Mouse (Mus musculus): ENCODE results near the gene Tnfaip6. TPM values are rescaled to one million over a fixed set of nuclear protein-coding genes. Genes with fewer than 3 reads are reported as not detected.

The Tnfaip6 gene
- polyA plus RNA-seq, 1 experiment: 0.04 TPM

GRCm38 (mm10) chr2:52031491-52031890, 6.3 kb upstream of the Tnfaip6 start:
- TF ChIP-seq FOSL1 (IDR thresholded peaks at IDR 0.05; ENCODE audit: insufficient read depth, low read length, poor library complexity, severe bottlenecking) (no peak), MYOD1 (IDR thresholded peaks at IDR 0.05; ENCODE audit: control insufficient read depth, insufficient read length, low read depth) (no peak), USF1 (IDR thresholded peaks at IDR 0.05; ENCODE audit: low read depth) (no peak), MAX (IDR thresholded peaks at IDR 0.05) (no peak), MYOG (IDR thresholded peaks at IDR 0.05; ENCODE audit: control insufficient read depth, extremely low read depth, insufficient read length) (no peak), CEBPB (IDR thresholded peaks at IDR 0.05; ENCODE audit: low read depth) (no peak)
- no peak overlapping the region for H3ac ChIP-seq (ENCODE audit: control insufficient read depth, insufficient read length, low read depth)

GRCm38 (mm10) chr2:52034601-52035000, 3.2 kb upstream of the Tnfaip6 start:
- TF ChIP-seq MYOG (IDR thresholded peaks at IDR 0.05; ENCODE audit: control insufficient read depth, extremely low read depth, insufficient read length): no peak
- TF ChIP-seq CTCF (IDR thresholded peaks at IDR 0.05; ENCODE audit: control insufficient read depth, insufficient read depth, insufficient read length): no peak
- TF ChIP-seq MYOD1 (IDR thresholded peaks at IDR 0.05; ENCODE audit: control insufficient read depth, insufficient read length, low read depth): no peak
- no peak for TF ChIP-seq FOSL1 (IDR thresholded peaks at IDR 0.05; ENCODE audit: insufficient read depth, low read length, poor library complexity, severe bottlenecking)
- TF ChIP-seq USF1 (IDR thresholded peaks at IDR 0.05; ENCODE audit: low read depth): no peak
- TF ChIP-seq MAX (IDR thresholded peaks at IDR 0.05): no peak
- no peak overlapping the region for H3ac ChIP-seq (ENCODE audit: control insufficient read depth, insufficient read length, low read depth)

More at GRCm38 (mm10) chr2:52031491-52031890, 6.3 kb upstream of the Tnfaip6 start:
- no peaks in the 10 kb centered on the region for H3K79me3 ChIP-seq (ENCODE audit: low read depth)
- no peaks in the 10 kb centered on the region for H3K79me2 ChIP-seq (ENCODE audit: control insufficient read depth, insufficient read depth)
- H3K4me3 ChIP-seq (ENCODE audit: insufficient read depth, poor library complexity, severe bottlenecking): no peak overlapping the region
- H3K36me3 ChIP-seq (ENCODE audit: control insufficient read depth, insufficient read depth): no peaks in the 10 kb centered on the region
- peaks cover 13% of the 10 kb centered on the region for H3K27me3 ChIP-seq (ENCODE audit: control insufficient read depth, insufficient read depth, insufficient read length)

GRCm38 (mm10) chr2:52035144-52035543, 2.7 kb upstream of the Tnfaip6 start:
- Histone ChIP-seq H3K79me2 (ENCODE audit: control insufficient read depth, insufficient read depth) (no peaks in the 10 kb centered on the region), H3K79me3 (ENCODE audit: low read depth) (no peaks in the 10 kb centered on the region), H3K36me3 (ENCODE audit: control insufficient read depth, insufficient read depth) (no peaks in the 10 kb centered on the region), H3K27me3 (ENCODE audit: control insufficient read depth, insufficient read depth, insufficient read length) (peaks cover 16% of the 10 kb centered on the region), H3K4me3 (ENCODE audit: insufficient read depth, poor library complexity, severe bottlenecking) (no peak overlapping the region), H3ac (ENCODE audit: control insufficient read depth, insufficient read length, low read depth) (no peak overlapping the region)
- TF ChIP-seq MYOG (IDR thresholded peaks at IDR 0.05; ENCODE audit: control insufficient read depth, extremely low read depth, insufficient read length) (no peak), CEBPB (IDR thresholded peaks at IDR 0.05; ENCODE audit: low read depth) (no peak), MAX (IDR thresholded peaks at IDR 0.05) (no peak), FOSL1 (IDR thresholded peaks at IDR 0.05; ENCODE audit: insufficient read depth, low read length, poor library complexity, severe bottlenecking) (no peak), CTCF (IDR thresholded peaks at IDR 0.05; ENCODE audit: control insufficient read depth, insufficient read depth, insufficient read length) (no peak)

More at GRCm38 (mm10) chr2:52034601-52035000, 3.2 kb upstream of the Tnfaip6 start:
- no peak overlapping the region for H3K4me3 ChIP-seq (ENCODE audit: insufficient read depth, poor library complexity, severe bottlenecking)
- no peaks in the 10 kb centered on the region for H3K79me2 ChIP-seq (ENCODE audit: control insufficient read depth, insufficient read depth)
- peaks cover 16% of the 10 kb centered on the region for H3K27me3 ChIP-seq (ENCODE audit: control insufficient read depth, insufficient read depth, insufficient read length)
- no peaks in the 10 kb centered on the region for H3K79me3 ChIP-seq (ENCODE audit: low read depth)
- no peaks in the 10 kb centered on the region for H3K36me3 ChIP-seq (ENCODE audit: control insufficient read depth, insufficient read depth)

DNA sequence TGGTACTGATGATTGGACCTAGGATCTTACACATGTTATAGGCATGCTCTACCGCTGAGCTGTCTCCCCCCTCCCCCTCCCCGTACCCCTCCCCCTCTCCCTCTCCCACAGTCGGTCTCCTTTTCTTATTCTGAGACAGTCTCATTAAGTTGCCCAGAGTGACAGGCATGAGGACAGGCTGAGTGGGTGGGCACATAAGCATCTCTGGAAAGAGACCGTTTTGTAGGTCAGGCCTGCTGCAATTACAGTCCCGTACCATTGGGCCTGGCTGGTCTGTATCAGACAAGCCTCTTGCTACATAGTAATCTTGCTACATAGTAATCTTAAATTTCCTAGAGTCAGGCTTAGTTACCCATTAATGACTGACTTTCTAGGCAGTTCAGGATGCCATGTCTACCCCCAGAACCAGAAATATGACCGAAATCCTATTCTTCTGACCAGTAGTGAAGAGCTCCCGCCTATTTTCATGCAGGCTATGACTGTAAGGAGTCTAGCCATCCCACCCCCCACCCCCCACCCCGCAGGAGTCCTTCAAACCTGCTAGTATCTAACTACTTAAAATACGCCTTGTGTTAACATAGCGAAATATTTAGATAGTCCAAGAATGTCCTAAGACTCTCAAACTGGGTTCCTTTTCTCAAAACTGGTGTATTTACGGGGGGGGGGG, 747 bp upstream of the Tnfaip6 start:
- no peak overlapping the region for H3ac ChIP-seq (ENCODE audit: control insufficient read depth, insufficient read length, low read depth)
- no peak overlapping the region for H3K4me3 ChIP-seq (ENCODE audit: insufficient read depth, poor library complexity, severe bottlenecking)
- peaks cover 16% of the 10 kb centered on the region for H3K27me3 ChIP-seq (ENCODE audit: control insufficient read depth, insufficient read depth, insufficient read length)
- H3K79me2 ChIP-seq (ENCODE audit: control insufficient read depth, insufficient read depth): no peaks in the 10 kb centered on the region
- TF ChIP-seq CEBPB (IDR thresholded peaks at IDR 0.05; ENCODE audit: low read depth): no peak
- no peak for TF ChIP-seq CTCF (IDR thresholded peaks at IDR 0.05; ENCODE audit: control insufficient read depth, insufficient read depth, insufficient read length)
- no peaks in the 10 kb centered on the region for H3K79me3 ChIP-seq (ENCODE audit: low read depth)
- H3K36me3 ChIP-seq (ENCODE audit: control insufficient read depth, insufficient read depth): no peaks in the 10 kb centered on the region

- Histone ChIP-seq H3K36me3 (ENCODE audit: control insufficient read depth, insufficient read depth) (no peaks in the 10 kb centered on the region), H3ac (ENCODE audit: control insufficient read depth, insufficient read length, low read depth) (no peak overlapping the region), H3K27me3 (ENCODE audit: control insufficient read depth, insufficient read depth, insufficient read length) (peaks cover 16% of the 10 kb centered on the region), H3K79me2 (ENCODE audit: control insufficient read depth, insufficient read depth) (no peaks in the 10 kb centered on the region), H3K79me3 (ENCODE audit: low read depth) (no peaks in the 10 kb centered on the region), H3K4me3 (ENCODE audit: insufficient read depth, poor library complexity, severe bottlenecking) (no peak overlapping the region)
- TF ChIP-seq FOSL1 (IDR thresholded peaks at IDR 0.05; ENCODE audit: insufficient read depth, low read length, poor library complexity, severe bottlenecking) (no peak), USF1 (IDR thresholded peaks at IDR 0.05; ENCODE audit: low read depth) (no peak), MAX (IDR thresholded peaks at IDR 0.05) (no peak), MYOD1 (IDR thresholded peaks at IDR 0.05; ENCODE audit: control insufficient read depth, insufficient read length, low read depth) (no peak), CEBPB (IDR thresholded peaks at IDR 0.05; ENCODE audit: low read depth) (no peak), MYOG (IDR thresholded peaks at IDR 0.05; ENCODE audit: control insufficient read depth, extremely low read depth, insufficient read length) (no peak), CTCF (IDR thresholded peaks at IDR 0.05; ENCODE audit: control insufficient read depth, insufficient read depth, insufficient read length) (no peak)
Measured at GRCm38 (mm10) chr2:52038558-52038957, 749 bp downstream of the Tnfaip6 start.
